Mouse (Mus musculus) right cerebral cortex, adult 2 months (tissue): ENCODE data around the gene Samt2.
"Not testable (repeated sequence)": the region's sequence is repeated elsewhere in the genome, so short reads cannot be mapped to it uniquely, and the experiment has no call there.

Experiments
- DNase-seq, 2 experiments: peaks; one replicate each; pipeline ENCODE4 v3.0.0; 2021 to 2022; ENCODE audit warnings: low spot score in 2 of 2

The Samt2 gene

DNA sequence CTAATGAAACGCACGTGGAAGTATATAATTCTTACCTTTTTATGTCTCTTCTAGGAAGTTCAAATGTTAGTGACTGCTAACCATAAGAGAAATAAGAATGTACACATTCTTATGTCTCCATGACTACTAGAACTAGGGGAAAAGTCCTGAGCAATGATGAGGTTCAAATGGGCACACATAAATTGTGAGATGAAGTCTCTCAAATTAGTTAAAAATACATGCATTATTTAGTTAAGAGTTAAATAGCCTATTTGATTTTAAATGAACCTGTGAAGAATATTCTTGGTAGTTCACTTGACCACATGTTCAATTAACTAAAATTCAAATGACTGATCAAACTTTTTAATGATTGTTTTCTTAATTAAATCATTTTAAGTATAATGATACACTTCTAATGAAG is at the start of gene Samt2:
Gene Samt2 (minus strand): TSS at position 101 of the 400 bp plus-strand sequence.
- not testable (repeated sequence) for DNase-seq
